Mouse (Mus musculus): ENCODE results near the gene Csf2rb2.

GRCm38 (mm10) chr15:78267865-78268264, 37.7 kb downstream of the Csf2rb2 start:
- TF ChIP-seq POLR2A (IDR thresholded peaks at IDR 0.05; ENCODE audit: borderline replicate concordance, insufficient read depth, low read length) = no peak
- no peak for TF ChIP-seq CTCF (IDR thresholded peaks at IDR 0.05; ENCODE audit: borderline replicate concordance, insufficient read depth, low read depth, low read length)
